Mouse (Mus musculus) lung, postnatal 10 days (tissue): ENCODE data around the gene Vav3.

Experiments used
- DNase-seq: peaks from one replicate; pipeline ENCODE4 v3.0.0; 2021

Gene Vav3

GRCm38 (mm10) chr3:109515479-109515878, 175.0 kb downstream of the Vav3 start:
- DNase-seq: no peak

GRCm38 (mm10) chr3:109516372-109516771, 175.9 kb downstream of the Vav3 start:
- DNase-seq: no peak

- no peak for DNase-seq
Observed at GRCm38 (mm10) chr3:109522115-109522514, 181.7 kb downstream of the Vav3 start.

DNA sequence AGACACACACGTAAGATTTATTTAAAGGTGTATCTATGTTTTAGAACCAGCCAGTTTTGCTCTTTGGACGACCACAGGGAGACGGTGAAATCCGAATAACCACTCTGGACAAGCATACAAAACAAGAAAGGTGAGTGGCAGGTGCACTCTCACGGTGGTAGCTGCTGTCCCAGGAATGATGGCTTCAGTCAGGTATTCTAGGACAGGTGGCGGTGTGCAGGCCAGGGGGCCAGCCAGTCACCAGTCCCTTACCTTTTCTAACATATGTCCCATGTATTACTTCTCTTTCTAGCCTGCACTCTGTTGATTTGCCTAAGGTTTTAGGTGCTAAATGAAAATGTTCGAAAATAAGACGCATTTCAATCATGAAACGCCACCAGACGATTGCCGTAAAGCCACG, 185.4 kb downstream of the Vav3 start:
- DNase-seq: no peak

- DNase-seq: peak; percentile 81
Observed at GRCm38 (mm10) chr3:109526246-109526645, 185.8 kb downstream of the Vav3 start.

GRCm38 (mm10) chr3:109526651-109527050, 186.2 kb downstream of the Vav3 start:
- DNase-seq: no peak

GRCm38 (mm10) chr3:109528688-109529087, 188.2 kb downstream of the Vav3 start:
- DNase-seq: no peak

DNA sequence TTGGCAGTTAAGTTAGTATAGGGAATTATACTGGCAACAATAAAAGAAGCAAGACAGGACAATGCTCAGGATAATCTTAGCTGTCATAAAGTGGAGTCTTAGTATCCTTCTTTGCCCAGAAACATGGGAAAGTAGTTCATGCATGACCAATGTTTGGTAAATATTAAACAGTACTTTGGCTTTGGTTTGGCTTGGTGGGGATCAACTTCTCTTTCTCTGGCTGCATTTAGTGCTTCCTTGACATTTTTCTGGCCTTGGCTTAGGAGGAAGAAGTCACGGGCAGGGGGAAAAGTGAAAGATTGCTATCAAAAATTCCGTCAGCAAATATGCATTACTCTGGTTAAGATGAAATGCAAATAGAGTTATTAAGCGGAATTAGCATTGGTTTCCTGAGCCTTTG, 197.2 kb downstream of the Vav3 start:
- DNase-seq: no peak

GRCm38 (mm10) chr3:109540009-109540408, 199.6 kb downstream of the Vav3 start:
- DNase-seq: no peak

DNA sequence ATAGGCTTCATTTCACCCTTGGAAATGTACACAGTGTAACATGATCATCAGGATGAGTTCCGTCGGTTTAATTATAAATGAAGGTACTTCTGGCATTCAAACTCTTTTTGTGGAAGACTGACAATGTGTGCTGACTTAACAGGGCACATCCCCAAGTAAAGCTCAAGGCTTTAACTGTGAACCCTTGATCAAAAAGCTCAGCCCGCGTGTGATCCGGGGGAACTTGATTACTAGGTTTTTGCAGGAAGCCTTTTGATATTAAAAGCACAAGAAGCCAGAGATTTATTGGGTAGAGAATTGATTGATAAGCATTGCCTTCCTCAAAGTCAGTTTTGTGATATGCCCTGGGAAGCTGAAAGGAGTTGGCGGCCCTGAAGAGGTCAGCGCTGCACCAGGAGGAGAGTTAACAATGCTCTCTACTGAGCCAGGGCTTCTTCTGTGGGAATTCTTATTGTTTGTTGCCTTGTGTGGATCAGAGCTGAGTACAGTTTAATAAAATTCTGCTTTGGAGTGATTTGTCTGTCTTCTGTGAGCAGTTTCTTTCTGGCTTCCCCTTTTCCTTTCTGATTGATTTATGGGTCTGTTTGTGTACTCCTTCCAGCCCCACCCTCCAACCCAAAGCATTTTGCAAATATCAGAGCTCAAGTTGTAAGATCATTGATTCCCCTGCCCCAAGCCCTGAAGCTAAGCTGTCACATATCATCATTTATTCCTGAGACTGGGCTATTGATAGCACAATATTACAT, 204.2 kb downstream of the Vav3 start:
- DNase-seq: no peak

- DNase-seq: peak; percentile 10
Observed at GRCm38 (mm10) chr3:109557329-109557728, 216.9 kb downstream of the Vav3 start.

DNA sequence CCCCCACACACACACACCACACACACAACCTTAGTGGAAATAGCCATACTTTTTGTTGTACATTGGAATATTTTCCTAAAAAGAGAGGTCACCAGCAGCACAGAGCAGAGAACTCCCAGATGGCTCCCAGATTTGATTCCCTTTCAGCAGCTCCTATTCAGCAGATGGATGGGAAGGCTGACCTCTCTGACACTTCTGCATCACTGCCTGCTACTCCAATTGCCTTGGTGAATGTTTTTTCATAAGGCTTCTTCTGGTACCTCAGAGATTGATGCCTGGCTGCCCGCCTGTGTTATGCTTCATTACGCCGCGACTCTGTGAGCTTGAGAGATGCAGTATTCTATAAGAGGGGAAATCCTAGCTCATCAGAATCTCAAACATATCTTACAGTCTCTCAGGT, 220.8 kb downstream of the Vav3 start:
- DNase-seq: no peak

DNA sequence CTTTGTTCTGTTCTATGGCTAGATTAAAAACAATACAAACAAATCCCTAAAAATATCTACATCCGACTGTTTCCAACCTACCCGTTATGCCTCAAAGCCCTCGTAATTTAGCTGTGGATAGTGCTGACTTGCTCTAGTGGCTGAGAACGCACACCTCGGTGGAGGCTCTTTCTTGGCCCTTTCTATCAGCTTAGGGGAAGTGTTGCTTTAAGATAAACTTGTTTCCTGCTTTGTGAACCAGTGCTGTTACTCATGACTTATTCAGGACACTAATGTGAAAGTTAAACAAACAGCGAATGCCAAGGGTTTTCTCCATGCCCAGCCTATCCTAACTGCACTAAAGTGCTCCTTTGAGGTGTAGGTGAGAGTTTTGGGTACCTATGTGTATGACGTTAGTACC, 221.3 kb downstream of the Vav3 start:
- DNase-seq: no peak

- no peak for DNase-seq
Observed at GRCm38 (mm10) chr3:109562268-109562667, 221.8 kb downstream of the Vav3 start.

DNA sequence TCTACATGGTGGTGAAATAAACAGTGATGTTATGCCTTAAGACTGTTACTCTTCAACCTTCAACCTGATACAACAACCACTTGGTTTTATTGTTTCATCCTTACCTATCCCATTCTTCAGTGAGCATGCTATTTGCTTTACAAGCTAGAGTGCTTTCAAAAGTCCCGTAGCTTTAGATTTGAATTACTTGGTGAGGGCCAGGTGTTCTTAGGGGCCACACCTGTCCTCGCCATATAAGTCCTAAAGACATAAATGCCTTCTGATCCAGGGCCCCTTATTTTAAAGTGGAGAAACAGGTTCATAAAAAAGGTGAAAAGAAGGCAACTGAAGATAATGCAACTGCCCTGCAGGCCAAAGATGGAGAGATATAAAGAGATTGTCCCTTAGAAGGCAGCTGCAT, 224.0 kb downstream of the Vav3 start:
- no peak for DNase-seq

DNA sequence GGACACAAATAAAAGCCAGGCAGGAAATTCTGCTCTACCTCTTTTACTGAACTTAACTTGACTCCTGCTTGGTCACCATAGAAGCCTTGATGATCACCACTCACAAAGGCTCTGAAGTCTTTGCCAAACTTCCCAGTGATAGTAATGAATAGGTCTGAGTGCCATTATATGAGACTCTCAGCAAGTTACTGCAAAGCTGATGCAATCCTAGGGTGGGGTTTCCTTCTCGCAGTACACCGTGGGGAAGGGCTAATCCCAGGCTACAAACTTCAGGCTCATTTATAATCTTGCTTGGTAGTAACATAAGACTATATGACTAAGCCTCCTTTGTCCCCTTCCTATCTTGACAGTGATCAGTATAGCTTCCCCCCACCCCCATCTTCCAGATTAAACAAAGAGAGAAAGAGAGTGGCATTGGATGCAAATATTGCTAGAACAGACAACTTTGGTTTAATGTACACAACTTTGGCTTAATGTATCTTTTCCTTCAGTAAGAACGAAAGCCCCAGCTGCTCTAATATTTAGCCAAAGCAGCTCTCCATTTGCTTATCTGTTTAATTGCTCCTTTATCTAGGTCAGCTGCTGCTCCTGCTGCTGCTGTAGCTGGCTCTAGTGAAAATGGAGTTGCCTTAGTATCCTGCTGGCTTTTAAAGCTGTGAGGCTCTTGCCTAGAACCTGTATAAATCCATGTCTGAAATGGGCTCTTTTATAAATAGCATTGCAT, 228.3 kb downstream of the Vav3 start:
- DNase-seq: peak; percentile 27

DNA sequence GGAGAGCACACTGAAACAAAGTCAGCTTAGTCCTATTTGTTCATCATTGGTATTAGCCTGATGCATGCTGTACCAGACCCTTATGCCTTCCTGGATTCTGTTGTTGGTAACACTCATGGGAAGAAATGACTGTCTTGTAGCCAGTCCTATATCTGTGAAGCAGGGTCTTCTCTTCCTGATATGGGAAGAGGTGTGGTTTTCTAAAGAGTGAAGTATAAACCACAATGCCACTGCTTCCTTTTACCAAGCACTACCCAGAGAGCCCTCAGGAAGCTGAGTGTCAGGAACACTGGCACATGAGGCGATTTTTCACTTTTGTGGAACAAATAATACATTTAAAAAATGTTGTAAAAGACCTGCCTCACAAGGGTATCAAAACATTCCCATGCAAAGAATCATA, 231.0 kb downstream of the Vav3 start:
- DNase-seq: no peak

DNA sequence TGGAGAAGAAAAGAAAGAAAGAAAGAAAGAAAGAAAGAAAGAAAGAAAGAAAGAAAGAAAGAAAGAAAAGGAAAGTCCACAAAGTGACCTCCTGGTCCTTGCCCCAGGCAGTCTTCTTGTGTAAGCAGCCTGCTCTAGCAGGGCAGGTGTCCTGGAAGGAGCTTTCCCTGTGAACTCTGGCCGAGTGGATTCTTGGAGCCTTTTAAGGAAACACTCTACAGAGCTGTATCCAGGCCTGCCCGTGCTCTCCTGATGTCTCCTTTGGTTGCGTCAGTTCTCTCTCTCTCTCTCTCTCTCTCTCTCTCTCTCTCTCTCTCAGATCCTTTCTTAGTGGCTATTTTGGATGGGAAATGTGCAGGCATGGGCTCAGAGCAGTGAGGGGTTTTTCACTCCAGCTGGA, 232.4 kb downstream of the Vav3 start:
- no peak for DNase-seq

DNA sequence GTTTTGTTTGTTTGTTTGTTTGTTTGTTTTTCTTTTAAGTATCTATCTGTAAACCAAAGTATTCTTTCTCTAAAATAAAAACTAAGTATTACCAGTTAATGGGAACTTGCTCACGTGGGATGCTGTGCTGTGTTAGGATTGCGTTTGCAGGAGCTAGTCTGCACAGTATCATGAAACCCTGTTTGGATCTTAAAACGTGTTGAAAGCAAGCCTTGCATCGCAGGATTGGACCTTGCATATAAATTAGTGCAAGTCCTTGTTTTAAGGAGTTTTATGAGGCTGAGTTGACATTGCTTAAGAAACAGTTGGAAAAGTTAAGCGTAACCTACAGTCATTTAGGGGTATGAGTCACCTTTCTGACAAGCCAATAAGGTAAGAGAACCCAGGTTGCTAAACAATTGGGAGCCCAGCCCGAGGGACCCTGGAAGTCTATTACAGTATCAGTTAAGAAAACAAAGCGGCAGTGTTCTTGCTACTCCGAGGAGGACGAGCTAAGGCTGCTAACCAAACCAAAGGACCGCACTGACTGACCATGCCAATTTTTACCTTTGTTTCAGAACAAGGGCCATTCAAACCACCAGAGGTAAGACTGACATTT, 233.2 kb downstream of the Vav3 start:
- no peak for DNase-seq

GRCm38 (mm10) chr3:109574161-109574560, 233.7 kb downstream of the Vav3 start:
- no peak for DNase-seq

DNA sequence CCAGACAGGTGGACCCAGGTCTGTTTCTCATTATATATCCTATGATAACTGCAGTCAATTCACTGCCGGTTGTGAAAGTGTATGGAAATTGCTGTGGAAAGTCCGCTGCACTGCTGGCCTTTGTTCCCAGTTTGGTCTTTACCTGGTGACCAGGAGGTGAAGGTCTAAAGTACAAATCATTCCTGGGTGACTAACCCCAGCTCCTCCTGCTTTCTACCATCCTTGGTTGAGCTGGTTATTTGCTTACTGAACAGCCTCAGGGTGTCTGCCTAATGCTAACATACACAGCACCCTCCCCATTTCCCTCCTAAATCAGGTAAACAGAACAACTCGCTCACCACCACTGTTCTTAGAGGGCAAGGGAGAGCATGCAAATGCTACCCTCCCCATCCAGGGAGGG, 237.9 kb downstream of the Vav3 start:
- no peak for DNase-seq

DNA sequence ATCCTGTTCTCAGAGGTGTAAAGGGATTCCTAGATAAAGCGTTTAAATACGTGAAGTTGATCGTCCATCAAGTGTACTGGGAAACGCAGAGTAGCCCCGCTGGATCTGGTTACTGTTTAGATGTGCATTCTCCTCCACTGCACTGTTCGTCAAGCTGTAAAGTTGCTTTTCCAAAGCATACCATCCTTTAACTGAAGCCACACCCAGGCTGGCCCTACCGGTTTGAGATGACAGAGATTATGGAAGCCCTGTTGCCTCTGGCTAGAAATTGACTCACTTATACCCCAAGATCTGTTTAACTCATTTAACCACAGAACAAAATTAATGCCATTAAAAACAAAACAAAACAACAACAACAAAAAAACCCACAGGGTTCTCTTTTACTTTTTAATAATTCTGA, 238.5 kb downstream of the Vav3 start:
- DNase-seq: no peak

DNA sequence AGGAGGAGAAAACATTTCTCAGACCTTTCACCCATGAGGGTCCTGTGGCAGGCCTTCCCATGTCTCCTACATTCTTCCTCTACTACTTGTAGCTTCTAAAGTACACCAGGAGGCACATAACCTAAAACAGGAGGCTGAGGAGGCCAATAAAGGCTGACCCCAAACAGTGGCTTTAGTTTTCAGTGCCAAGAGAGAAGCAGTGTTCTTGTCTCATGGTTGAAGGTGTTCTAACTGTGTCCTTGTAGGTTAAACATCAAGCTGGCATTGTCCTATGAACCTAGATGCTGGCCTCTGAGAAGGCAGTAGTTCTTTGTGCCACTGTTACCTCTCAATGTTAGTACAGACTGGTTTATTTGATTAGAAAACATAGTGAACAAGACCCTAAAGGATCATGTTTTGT, 245.5 kb downstream of the Vav3 start:
- DNase-seq: no peak

- no peak for DNase-seq
Observed at GRCm38 (mm10) chr3:109592970-109593369, 252.5 kb downstream of the Vav3 start.
